Mouse (Mus musculus) spleen, postnatal 14 days (tissue): ENCODE results near the gene Trim63.
"Not testable (repeated sequence)": the region's sequence is repeated elsewhere in the genome, so short reads cannot be mapped to it uniquely, and the experiment has no call there.

Source experiments
- DNase-seq, 2 experiments: peaks; one replicate each; pipeline ENCODE4 v3.0.0; 2021 to 2022; ENCODE audit warnings: low spot score in 2 of 2

Trim63 gene

GRCm38 (mm10) chr4:134341231-134341630 lies 26.3 kb downstream of the Trim63 start:
- not testable (repeated sequence) for DNase-seq

GRCm38 (mm10) chr4:134342213-134342779 lies 27.4 kb downstream of the Trim63 start:
- no peak for DNase-seq

GRCm38 (mm10) chr4:134343071-134344031 lies 28.4 kb downstream of the Trim63 start, which contains the start of gene Slc30a2:
TSS of gene Slc30a2 (plus strand) at chr4:134343181.
- DNase-seq, result no peak

DNA sequence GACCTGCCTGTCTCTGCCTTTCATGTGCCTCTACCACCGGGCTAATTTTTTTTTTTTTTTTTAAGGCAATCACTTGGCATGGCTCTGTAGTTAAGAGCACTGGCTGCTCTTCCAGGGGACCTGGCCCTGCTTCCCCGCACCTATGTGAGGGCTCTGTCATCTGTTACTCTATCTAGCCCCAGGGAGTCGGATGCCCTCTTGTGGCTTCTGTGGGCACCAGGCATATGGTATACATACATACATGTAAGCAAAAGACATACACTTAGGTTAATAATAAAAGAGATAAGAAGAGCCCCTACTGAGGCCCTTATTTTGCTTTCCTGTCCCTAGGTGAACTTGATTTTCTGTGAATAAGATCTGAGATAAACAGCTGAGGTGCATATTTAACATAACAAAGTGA lies 29.7 kb downstream of the Trim63 start:
- no peak for DNase-seq

DNA sequence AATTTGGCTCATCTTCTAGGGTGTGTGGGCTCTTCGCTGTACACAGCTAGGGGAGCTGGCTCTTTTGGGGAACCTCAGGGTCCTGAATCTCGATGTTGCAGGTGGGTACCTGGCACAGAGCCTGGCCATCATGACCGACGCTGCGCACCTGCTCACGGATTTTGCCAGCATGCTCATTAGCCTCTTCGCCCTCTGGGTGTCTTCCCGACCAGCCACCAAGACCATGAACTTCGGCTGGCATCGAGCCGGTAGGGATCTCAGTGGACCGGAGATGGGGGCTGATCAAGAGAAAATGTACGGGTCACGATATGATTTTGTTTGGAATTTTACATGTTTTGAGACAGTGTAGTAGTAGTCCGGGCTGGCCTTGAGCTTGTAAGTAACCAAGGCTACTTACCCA lies 30.9 kb downstream of the Trim63 start:
- DNase-seq, result no peak

DNA sequence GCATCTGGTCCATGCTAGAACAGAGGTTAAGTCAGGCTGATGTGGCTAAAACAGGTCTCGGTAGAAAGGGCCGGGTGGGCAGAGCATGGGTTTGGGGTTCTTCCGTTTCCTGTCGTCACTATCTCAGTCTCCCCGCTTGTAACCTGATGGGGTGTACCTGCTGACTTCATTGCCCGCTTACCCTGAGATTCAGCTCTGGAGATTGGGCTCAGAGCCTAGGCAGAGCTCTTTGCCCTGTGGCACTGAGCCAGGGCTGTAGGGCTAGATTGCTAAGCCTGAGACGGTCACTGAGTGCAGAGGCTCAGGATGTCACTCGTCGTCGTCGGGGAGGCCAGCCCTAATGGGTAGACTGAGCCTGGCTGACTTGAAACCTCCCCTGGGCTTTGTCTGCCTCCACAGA lies 33.2 kb downstream of the Trim63 start:
- no peak for DNase-seq

DNA sequence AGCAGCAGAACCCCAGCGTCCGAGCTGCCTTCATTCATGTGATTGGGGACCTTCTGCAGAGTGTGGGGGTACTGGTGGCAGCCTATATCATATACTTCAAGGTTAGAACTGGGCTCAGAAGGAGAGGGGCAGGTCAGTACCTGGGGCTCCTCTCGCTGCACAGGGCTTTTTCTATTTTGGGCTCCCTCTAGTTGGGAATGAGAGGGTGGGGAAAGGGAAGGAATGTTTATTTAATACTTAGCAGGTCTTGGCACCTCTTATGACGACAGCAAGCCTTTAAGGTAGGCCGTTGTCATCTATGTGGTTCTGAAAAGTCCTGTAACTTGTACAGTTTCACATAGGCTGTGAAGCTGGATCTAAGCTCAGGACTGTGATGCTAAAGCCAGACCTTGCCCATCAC lies 33.6 kb downstream of the Trim63 start:
- no peak for DNase-seq

DNA sequence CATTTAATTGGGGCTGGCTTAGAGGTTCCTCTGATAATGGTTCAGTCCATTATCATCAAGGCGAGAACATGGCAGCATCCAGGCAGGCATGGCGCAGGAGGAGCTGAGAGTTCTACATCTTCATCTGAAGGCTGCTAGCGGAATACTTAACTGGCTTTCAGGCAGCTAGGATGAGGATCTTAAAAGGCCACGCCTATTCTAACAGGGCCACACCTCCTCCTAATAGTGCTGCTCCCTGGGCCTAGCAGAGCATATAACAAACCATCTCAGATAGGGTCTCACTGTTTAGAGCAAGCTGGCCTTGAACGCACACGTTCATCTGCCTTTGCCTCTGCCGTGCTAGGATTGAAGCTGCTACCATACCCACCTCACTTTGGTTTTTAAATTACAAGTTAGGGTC lies 34.9 kb downstream of the Trim63 start:
- DNase-seq, result no peak

- no peak for DNase-seq
These were observed 35.7 kb downstream of the Trim63 start for GRCm38 (mm10) chr4:134350641-134351040.

- DNase-seq, result no peak
These were observed 36.7 kb downstream of the Trim63 start for GRCm38 (mm10) chr4:134351329-134352260.

DNA sequence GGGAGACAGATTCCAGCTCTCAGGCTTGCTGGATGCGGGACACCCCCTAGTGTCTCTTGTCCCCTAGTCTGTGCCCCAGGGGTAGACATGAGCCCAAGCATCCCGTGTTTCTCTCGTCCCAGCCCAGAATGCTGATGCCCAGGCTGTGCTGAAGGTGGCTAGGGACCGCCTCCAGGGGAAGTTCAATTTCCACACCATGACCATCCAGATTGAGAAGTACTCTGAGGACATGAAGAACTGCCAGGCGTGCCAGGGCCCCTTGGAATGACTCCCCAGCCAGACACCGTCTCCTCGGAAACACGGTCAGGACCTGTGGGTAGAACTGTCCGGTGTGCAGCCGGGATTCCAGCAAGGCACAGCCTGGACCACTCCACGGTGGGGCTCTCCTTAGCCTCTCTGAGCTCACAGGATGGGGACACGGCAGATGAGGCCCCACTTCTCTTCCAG lies 37.4 kb downstream of the Trim63 start:
- DNase-seq, result no peak

DNA sequence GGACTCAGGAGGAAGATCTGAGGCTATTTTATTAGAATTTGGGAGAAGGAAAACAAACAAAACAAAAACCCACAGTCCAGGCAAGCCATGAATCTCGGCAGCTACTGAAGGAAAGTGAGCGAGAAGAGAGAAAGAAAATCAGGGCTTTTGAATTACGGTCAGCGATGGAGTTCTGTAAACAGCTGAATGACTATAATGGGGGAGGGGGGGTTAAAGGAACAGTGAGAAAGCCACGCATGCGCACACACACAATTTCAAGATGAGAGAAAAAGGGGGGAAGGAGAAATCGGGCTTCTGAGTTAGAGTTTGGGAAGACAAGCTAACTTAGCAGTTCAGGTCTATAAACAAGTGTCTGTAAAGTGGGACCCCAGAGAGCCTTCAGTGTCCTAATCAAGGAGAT lies 38.0 kb downstream of the Trim63 start:
- no peak for DNase-seq

DNA sequence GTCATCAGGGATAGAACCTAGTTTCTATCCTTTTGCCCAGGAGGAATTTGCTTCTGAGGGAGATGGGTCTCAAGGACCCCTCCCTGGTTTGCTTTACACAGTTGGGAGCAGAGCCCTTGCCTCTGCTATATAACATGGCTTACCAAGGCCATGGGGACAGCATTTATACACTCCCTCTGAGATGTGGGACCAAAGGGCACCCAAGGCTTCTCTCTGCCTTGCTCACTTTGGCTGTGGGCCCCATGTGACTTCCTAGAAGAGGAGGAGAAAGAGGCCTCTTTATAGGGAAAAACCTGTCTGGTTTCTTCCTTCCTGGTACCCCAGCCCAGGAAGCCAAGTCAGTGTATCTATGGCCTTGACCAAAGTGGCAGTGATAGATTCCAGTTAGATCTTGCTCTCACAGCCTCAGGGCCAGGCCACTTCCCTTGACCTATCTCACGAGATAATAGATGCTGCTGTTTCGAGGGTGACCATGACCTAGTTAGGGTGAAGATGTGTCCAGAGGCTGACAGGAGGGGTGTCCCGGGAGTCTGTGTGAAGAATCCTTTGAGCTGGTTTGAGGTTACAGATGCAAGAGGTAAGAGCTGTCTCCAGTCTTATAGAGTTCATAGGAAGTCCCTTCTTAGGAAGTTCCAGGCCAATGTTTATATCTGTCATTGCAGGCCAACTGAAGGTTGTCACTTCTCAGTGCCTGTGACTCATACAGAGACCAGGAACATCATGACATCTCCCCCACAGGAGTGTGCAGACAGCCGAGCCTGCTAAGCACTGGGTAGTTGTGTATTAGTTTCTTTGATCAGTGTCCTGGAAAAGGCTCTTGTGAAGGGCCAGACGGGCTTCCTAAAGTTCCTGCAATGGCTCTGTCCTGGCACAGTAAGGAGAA lies 38.8 kb downstream of the Trim63 start:
- DNase-seq, result no peak

GRCm38 (mm10) chr4:134355841-134356452 lies 41.0 kb downstream of the Trim63 start:
- no peak for DNase-seq

- DNase-seq, result peak; percentile 28 to 61
These were observed 41.9 kb downstream of the Trim63 start for GRCm38 (mm10) chr4:134356591-134357460.

- DNase-seq, result no peak
These were observed 42.5 kb downstream of the Trim63 start for GRCm38 (mm10) chr4:134357461-134357771.

DNA sequence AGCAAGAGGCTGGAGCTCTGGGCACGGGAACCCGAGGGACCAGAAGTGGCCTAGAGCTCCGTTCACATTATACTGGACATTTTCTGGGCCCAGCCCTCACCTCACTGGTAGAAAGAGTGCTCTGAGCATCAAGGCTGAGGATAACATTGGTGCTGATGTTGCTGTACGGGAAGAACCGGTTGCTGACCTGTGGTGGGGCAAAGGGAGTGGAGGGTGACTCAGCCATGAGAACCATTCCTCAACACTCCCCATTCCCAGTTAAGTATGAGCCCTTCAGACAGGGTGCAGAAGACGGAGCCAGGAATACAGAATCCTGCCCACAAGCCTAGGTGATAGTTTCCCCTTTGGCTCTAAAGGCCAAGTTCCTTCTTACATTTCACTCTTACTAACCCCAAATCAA lies 44.7 kb downstream of the Trim63 start:
- no peak for DNase-seq

DNA sequence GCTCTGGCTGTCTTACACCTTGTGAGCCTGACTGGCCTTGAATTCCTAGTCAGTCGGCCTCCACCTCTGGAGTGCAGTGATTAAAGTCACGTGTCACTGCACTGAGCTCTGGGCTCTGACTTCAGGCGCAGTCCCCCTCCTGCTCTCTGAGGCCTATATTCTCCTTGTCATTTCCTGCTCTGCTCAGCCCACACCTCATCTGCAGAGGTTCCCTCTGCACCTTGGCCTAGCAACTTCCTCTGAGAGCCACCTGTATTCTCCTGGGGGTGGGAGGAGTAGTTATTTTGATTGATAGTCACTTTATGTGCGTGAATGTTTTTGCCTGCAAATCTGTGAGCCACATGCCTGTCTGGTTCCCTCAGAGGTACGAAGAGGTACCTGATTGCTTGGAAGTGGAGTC lies 46.3 kb downstream of the Trim63 start:
- no peak for DNase-seq

DNA sequence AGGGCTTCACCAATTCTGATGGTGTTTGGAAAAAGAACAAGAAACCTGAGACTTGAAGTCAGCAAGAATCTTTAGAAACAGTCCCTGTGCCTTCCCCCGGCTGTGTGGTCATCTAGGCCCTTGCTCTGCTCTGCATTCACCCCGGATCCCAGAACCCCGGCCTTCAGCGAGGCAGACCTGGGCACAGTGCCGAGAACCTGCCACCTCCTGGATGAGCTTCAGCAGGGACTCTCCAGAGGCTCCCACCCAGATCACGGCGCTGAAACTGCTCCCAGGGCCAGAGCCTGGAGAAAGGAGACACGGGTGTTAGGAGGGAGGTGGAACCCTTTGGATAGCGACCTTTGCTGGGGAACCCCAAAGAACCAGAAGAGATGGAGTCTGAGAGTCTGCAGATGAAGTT lies 47.2 kb downstream of the Trim63 start:
- DNase-seq, result no peak

GRCm38 (mm10) chr4:134362586-134362985 lies 47.7 kb downstream of the Trim63 start:
- DNase-seq, result peak; percentile 33 to 53
